Mouse (Mus musculus) liver, embryonic 14.5 days (tissue): ENCODE measurements around the gene Cfap299. TPM values are rescaled to one million over a fixed set of nuclear protein-coding genes. Genes with fewer than 3 reads are reported as not detected.

Source experiments
- ATAC-seq: fragments of 200-750 bp; cut with Nextera tagmentation; 2 replicates; pipeline ENCODE4 v1.8.0; 2017; ENCODE audit warnings: moderate number of reproducible peaks, mild to moderate bottlenecking, moderate library complexity; ENCODE audit not compliant: insufficient read depth
- DNase-seq, 3 experiments: peaks; one replicate each; pipeline ENCODE4 v3.0.0-alpha.2; 2012 to 2013; ENCODE audit warnings: low read depth in 3 of 3, low spot score in 3 of 3
- H3K27ac ChIP-seq: fragments of 300-500 bp; sonication (generic); 2 replicates; pipeline ENCODE4 v1.5.1; 2014; ENCODE audit warnings: moderate library complexity, mild to moderate bottlenecking, control low read depth, inconsistent platforms
- H3K27me3 ChIP-seq: fragments of 300-500 bp; sonication (generic); 2 replicates; pipeline ENCODE4 v1.6.1; 2014; ENCODE audit warnings: mild to moderate bottlenecking, low read length, moderate library complexity; ENCODE audit not compliant: control insufficient read depth, insufficient read depth
- H3K36me3 ChIP-seq: fragments of 300-500 bp; sonication (generic); replicated peaks from 2 replicates; pipeline ENCODE4 v1.6.1; 2014; ENCODE audit warnings: low read depth; ENCODE audit not compliant: control insufficient read depth, insufficient read depth
- H3K4me1 ChIP-seq, 2 experiments: fragments of 200-500 bp in 1 of 2; fragments of 300-500 bp in 1 of 2; sonication (generic) in 1 of 2; replicated peaks; 2 replicates each; pipeline ENCODE4 v1.6.1; 2012 to 2014; ENCODE audit warnings: antibody characterized with exemption in 1 of 2, inconsistent platforms in 1 of 2, low read length in 1 of 2; ENCODE audit not compliant: control insufficient read depth in 2 of 2, insufficient read depth in 2 of 2
- H3K4me2 ChIP-seq: fragments of 300-500 bp; sonication (generic); 2 replicates; pipeline ENCODE4 v1.6.1; 2014; ENCODE audit warnings: low read depth, mild to moderate bottlenecking, control low read depth, moderate library complexity
- H3K4me3 ChIP-seq, 2 experiments: fragments of 200-500 bp in 1 of 2; fragments of 300-500 bp in 1 of 2; sonication (generic) in 1 of 2; 2 replicates each; pipeline ENCODE4 v1.5.1; 2012 to 2014; ENCODE audit warnings: low read depth in 2 of 2, low read length in 2 of 2, mild to moderate bottlenecking in 2 of 2, control low read depth in 1 of 2, inconsistent platforms in 1 of 2, moderate library complexity in 1 of 2; ENCODE audit not compliant: insufficient read depth in 1 of 2
- H3K9ac ChIP-seq: fragments of 300-500 bp; sonication (generic); replicated peaks from 2 replicates; pipeline ENCODE4 v1.6.1; 2014; ENCODE audit warnings: mild to moderate bottlenecking, control low read depth, moderate library complexity
- H3K9me3 ChIP-seq: fragments of 300-500 bp; sonication (generic); 2 replicates; pipeline ENCODE4 v1.6.1; 2016; ENCODE audit warnings: low read length, mixed read lengths; ENCODE audit not compliant: control insufficient read depth
- CTCF ChIP-seq: IDR thresholded peaks from 2 replicates; pipeline ENCODE4 v1.5.1; 2016; ENCODE audit warnings: antibody characterized with exemption, low read depth, control low read depth
- EP300 ChIP-seq: IDR thresholded peaks from 2 replicates; pipeline ENCODE4 v1.6.1; 2016; ENCODE audit warnings: antibody characterized with exemption, low read depth
- WGBS: fragments of 180-500 bp; shearing (Covaris S2); extraction: QIAGEN DNeasy Blood & Tissue Kit; methylation state at CpG from one replicate; pipeline ENCODE4 v1.1.7; 2014; ENCODE audit not compliant: insufficient replicate concordance; 5-methylcytosine and 5-hydroxymethylcytosine counted together
- polyA plus RNA-seq, 2 experiments: library from polyadenylated mRNA; depleted of rRNA in 1 of 2; stranded (reverse) in 1 of 2; unstranded in 1 of 2; fragments of >200 nt; fragmentation: Nextera tagmentation in 1 of 2; extraction: Ambion mirVana in 1 of 2; gene quantifications; 2 replicates each; pipeline versions ENCODE4 v1.2.1 to v1.2.3; 2012 to 2014

Cfap299 gene
- polyA plus RNA-seq, 2 experiments, result not detected

DNA sequence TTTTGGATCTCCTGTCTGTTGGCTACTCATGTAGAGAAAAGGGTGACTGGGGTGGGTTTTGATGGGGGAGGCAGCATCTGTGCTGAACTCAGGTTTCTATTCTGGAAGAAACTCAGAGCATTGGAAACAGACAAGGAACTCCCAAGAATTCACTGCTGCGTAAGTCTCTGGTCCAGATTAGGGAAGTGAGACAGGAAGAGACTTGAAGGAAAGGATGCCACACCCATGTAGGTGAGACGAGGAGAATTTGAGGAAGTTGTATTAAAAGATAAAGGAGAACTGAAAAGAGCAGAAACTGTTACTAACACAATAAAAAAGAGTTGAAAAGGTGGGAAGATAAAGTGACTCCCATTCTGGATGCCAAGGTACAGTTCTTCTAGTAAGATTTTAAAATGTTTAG, 249.3 kb downstream of the Cfap299 start:
- ATAC-seq (no peak), DNase-seq (no peak)
- Histone ChIP-seq H3K9ac (no peak overlapping the region), H3K4me1 (no peaks in the 10 kb centered on the region), H3K27ac (no peak overlapping the region), H3K4me2 (no peak overlapping the region), H3K9me3 (no peaks in the 10 kb centered on the region), H3K4me3 (no peak overlapping the region), H3K36me3 (no peaks in the 10 kb centered on the region), H3K27me3 (no peaks in the 10 kb centered on the region)
- TF ChIP-seq CTCF (no peak), EP300 (no peak)
- 9% methylated on average over 2 of the region's 2 CpGs for WGBS

DNA sequence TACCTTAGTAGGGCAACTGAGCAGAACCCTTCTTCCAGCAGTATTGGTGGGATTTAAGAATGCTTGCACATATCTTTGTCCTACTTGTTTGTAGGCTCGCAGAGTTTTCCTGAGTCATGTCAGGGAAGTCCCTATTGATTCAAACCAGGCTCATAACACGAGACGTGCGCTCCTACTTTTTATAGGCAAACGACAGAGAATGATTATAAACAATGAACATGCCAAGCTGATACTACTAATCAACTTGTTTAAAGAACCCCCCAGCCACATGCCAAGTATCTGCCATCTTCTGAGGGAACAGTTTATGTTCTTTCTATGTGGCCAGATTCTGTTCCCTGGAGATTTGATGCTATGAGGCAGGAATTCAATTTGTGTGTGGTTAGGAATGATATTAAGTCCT, 251.7 kb downstream of the Cfap299 start:
- WGBS, result 50% methylated on average over 5 of the region's 5 CpGs
- no peak overlapping the region for H3K9ac ChIP-seq
- H3K9me3 ChIP-seq, result no peaks in the 10 kb centered on the region
- ATAC-seq (no peak), DNase-seq (no peak)
- no peaks in the 10 kb centered on the region for H3K4me1 ChIP-seq
- no peak overlapping the region for H3K27ac ChIP-seq
- no peaks in the 10 kb centered on the region for H3K27me3 ChIP-seq
- no peak overlapping the region for H3K4me3 ChIP-seq
- no peaks in the 10 kb centered on the region for H3K36me3 ChIP-seq
- H3K4me2 ChIP-seq, result no peak overlapping the region
- TF ChIP-seq CTCF (no peak), EP300 (no peak)

DNA sequence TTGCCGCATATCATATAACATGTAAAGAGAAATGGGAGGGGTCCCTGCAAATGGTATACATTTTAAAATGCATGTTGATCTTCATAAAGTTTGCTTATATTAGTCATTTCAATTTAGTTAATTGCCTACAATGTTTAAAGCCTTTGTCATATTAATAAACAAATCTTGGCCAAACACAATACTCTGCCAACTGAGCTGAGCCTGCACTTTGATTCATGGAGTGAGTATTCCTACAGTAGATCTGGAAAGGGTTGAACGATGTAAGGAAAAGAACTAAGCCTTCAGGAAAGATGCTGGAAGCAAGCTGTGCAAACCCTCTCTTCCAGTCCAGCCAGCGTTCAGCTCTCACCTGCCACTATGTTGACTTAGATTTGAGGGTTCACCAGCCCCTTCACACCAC, 252.9 kb downstream of the Cfap299 start:
- no peaks in the 10 kb centered on the region for H3K9me3 ChIP-seq
- H3K27me3 ChIP-seq, result no peaks in the 10 kb centered on the region
- TF ChIP-seq EP300 (no peak), CTCF (no peak)
- 66% methylated on average over 3 of the region's 3 CpGs for WGBS
- DNase-seq (no peak), ATAC-seq (no peak)
- no peak overlapping the region for H3K4me3 ChIP-seq
- no peak overlapping the region for H3K27ac ChIP-seq
- no peaks in the 10 kb centered on the region for H3K4me1 ChIP-seq
- H3K9ac ChIP-seq, result no peak overlapping the region
- H3K4me2 ChIP-seq, result no peak overlapping the region
- no peaks in the 10 kb centered on the region for H3K36me3 ChIP-seq

DNA sequence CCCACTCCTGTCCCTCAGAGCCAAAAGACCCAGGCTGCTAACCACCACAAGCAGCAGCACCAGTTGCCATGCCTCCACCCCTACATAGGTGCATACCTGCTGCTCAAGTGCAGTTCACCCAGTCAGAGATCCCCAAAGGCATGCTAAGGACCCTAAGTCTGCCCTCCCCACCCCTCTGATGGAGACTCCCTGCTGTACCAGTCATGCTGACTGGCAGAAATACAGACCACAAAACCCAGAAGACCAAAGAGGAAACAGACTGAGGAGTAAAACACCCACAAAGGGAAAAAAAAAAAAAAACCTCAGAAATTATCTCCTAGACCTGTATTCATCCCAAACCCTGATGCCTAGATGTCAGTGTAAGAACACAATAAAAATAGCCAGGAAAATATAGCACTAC, 256.8 kb downstream of the Cfap299 start:
- H3K27me3 ChIP-seq, result no peaks in the 10 kb centered on the region
- no peak overlapping the region for H3K4me2 ChIP-seq
- no peaks in the 10 kb centered on the region for H3K36me3 ChIP-seq
- TF ChIP-seq EP300, result no peak
- TF ChIP-seq CTCF, result no peak
- H3K27ac ChIP-seq, result no peak overlapping the region
- H3K4me3 ChIP-seq, result no peak overlapping the region
- H3K4me1 ChIP-seq, result no peaks in the 10 kb centered on the region
- no peak for DNase-seq
- no peaks in the 10 kb centered on the region for H3K9me3 ChIP-seq
- ATAC-seq, result no peak
- no peak overlapping the region for H3K9ac ChIP-seq

DNA sequence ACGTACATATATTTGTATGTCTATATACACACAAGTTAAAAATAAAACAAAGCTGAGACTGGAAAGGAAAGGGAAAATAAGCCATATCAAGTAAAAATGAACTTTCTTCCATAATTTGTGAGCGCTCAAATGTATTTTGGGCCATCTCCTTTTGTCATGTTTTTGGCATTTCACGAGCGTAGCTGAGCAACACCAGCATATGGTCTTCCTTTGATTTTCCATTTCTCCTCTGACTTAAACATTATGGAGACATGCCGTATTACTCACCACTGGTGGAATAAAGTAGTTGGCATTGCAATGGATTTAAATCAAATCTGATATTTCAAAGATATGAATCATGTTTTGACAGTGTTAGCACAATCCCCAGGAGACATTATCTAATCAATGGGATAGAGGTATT, 284.4 kb downstream of the Cfap299 start:
- no peak overlapping the region for H3K4me3 ChIP-seq
- 71% methylated on average over 5 of the region's 5 CpGs for WGBS
- no peak overlapping the region for H3K4me2 ChIP-seq
- no peak overlapping the region for H3K27ac ChIP-seq
- no peaks in the 10 kb centered on the region for H3K27me3 ChIP-seq
- DNase-seq (no peak), ATAC-seq (no peak)
- H3K4me1 ChIP-seq, result no peaks in the 10 kb centered on the region
- no peaks in the 10 kb centered on the region for H3K36me3 ChIP-seq
- H3K9me3 ChIP-seq, result no peaks in the 10 kb centered on the region
- TF ChIP-seq EP300 (no peak), CTCF (no peak)
- H3K9ac ChIP-seq, result no peak overlapping the region

DNA sequence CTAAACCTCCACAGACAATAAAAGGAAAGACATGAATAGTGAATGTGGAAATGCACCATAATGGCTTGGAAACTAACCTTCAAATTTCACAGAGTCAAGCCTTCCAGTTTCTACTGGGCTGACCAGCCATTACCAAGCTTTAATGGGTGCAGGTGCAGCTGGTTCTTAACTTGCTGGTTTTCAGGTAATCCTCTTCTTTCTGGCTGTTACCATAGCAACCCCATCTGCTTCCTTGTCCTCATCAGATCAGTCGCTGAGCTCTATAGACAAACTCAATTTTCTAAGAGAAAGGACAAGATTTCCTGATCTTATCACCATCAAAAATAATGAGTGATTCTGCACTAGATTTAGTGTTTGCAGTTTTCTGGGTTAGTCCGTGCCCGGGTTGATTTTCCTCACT, 287.8 kb downstream of the Cfap299 start:
- Histone ChIP-seq H3K27ac (no peak overlapping the region), H3K9ac (no peak overlapping the region), H3K9me3 (no peaks in the 10 kb centered on the region), H3K4me2 (no peak overlapping the region), H3K36me3 (no peaks in the 10 kb centered on the region), H3K4me3 (no peak overlapping the region), H3K27me3 (no peaks in the 10 kb centered on the region), H3K4me1 (no peaks in the 10 kb centered on the region)
- ATAC-seq (no peak), DNase-seq (no peak)
- TF ChIP-seq CTCF (no peak), EP300 (no peak)
- 51% methylated on average over 3 of the region's 3 CpGs for WGBS
